Mouse (Mus musculus) splenic B cell, adult 2 months (primary cell): ENCODE data around the gene Lyst.

Experiments
- DNase-seq: peaks from one replicate; pipeline ENCODE4 v3.0.0-alpha.2; 2011; ENCODE audit warnings: low read depth, low spot score
- H3K27me3 ChIP-seq: 2 replicates; pipeline ENCODE4 v1.6.1; 2012; ENCODE audit warnings: mild to moderate bottlenecking, low read length, moderate library complexity, mixed read lengths; ENCODE audit not compliant: control insufficient read depth, poor library complexity, insufficient read depth, severe bottlenecking
- H3K36me3 ChIP-seq: 2 replicates; pipeline ENCODE4 v1.6.1; 2012; ENCODE audit warnings: mild to moderate bottlenecking, low read length, moderate library complexity, mixed read lengths; ENCODE audit not compliant: control insufficient read depth, poor library complexity, insufficient read depth, severe bottlenecking

Gene Lyst

GRCm38 (mm10) chr13:13564541-13564940 lies 25.7 kb upstream of the Lyst start:
- H3K36me3 ChIP-seq = no peaks in the 10 kb centered on the region
- peak; percentile 24 for DNase-seq
- H3K27me3 ChIP-seq = no peaks in the 10 kb centered on the region

GRCm38 (mm10) chr13:13567640-13568039 lies 22.6 kb upstream of the Lyst start:
- Histone ChIP-seq H3K36me3 (no peaks in the 10 kb centered on the region), H3K27me3 (no peaks in the 10 kb centered on the region)
- DNase-seq = no peak

- no peaks in the 10 kb centered on the region for H3K27me3 ChIP-seq
- no peak for DNase-seq
- no peaks in the 10 kb centered on the region for H3K36me3 ChIP-seq
These were observed 21.4 kb upstream of the Lyst start for GRCm38 (mm10) chr13:13568824-13569223.

- H3K36me3 ChIP-seq = no peaks in the 10 kb centered on the region
- no peaks in the 10 kb centered on the region for H3K27me3 ChIP-seq
- DNase-seq = no peak
These were observed 20.6 kb upstream of the Lyst start for GRCm38 (mm10) chr13:13569603-13570002.

- no peak for DNase-seq
- Histone ChIP-seq H3K36me3 (no peaks in the 10 kb centered on the region), H3K27me3 (no peaks in the 10 kb centered on the region)
These were observed 17.9 kb upstream of the Lyst start for GRCm38 (mm10) chr13:13572060-13572835.

GRCm38 (mm10) chr13:13572941-13573340 lies 17.3 kb upstream of the Lyst start:
- Histone ChIP-seq H3K27me3 (no peaks in the 10 kb centered on the region), H3K36me3 (no peaks in the 10 kb centered on the region)
- DNase-seq = no peak

- no peaks in the 10 kb centered on the region for H3K36me3 ChIP-seq
- H3K27me3 ChIP-seq = no peaks in the 10 kb centered on the region
- DNase-seq = no peak
These were observed 16.5 kb upstream of the Lyst start for GRCm38 (mm10) chr13:13573572-13574257.

- Histone ChIP-seq H3K36me3 (no peaks in the 10 kb centered on the region), H3K27me3 (no peaks in the 10 kb centered on the region)
- DNase-seq = no peak
These were observed 15.8 kb upstream of the Lyst start for GRCm38 (mm10) chr13:13574258-13574870.

GRCm38 (mm10) chr13:13575106-13575505 lies 15.1 kb upstream of the Lyst start:
- H3K36me3 ChIP-seq = no peaks in the 10 kb centered on the region
- DNase-seq = no peak
- H3K27me3 ChIP-seq = no peaks in the 10 kb centered on the region

- Histone ChIP-seq H3K36me3 (no peaks in the 10 kb centered on the region), H3K27me3 (no peaks in the 10 kb centered on the region)
- DNase-seq = no peak
These were observed 13.6 kb upstream of the Lyst start for GRCm38 (mm10) chr13:13576469-13577205.

GRCm38 (mm10) chr13:13581988-13582387 lies 8.2 kb upstream of the Lyst start:
- DNase-seq = no peak
- H3K27me3 ChIP-seq = no peaks in the 10 kb centered on the region
- no peaks in the 10 kb centered on the region for H3K36me3 ChIP-seq

GRCm38 (mm10) chr13:13583473-13583872 lies 6.7 kb upstream of the Lyst start:
- H3K27me3 ChIP-seq = no peaks in the 10 kb centered on the region
- no peaks in the 10 kb centered on the region for H3K36me3 ChIP-seq
- no peak for DNase-seq

GRCm38 (mm10) chr13:13587653-13588184 lies 2.5 kb upstream of the Lyst start:
- no peak for DNase-seq
- Histone ChIP-seq H3K27me3 (no peaks in the 10 kb centered on the region), H3K36me3 (no peaks in the 10 kb centered on the region)

- Histone ChIP-seq H3K27me3 (no peaks in the 10 kb centered on the region), H3K36me3 (no peaks in the 10 kb centered on the region)
- DNase-seq = no peak
These were observed 1.7 kb upstream of the Lyst start for GRCm38 (mm10) chr13:13588518-13588917.
